Mouse (Mus musculus): ENCODE results near the gene Rpl27a.

- TF ChIP-seq CTCF (IDR thresholded peaks at IDR 0.05 in 2 of 3, conservative IDR thresholded peaks at IDR 0.05 in 1 of 3; ENCODE audit: control insufficient read depth in 1 of 3, insufficient read depth in 1 of 3, low read depth in 2 of 3, low read length in 3 of 3, poor library complexity in 1 of 3, severe bottlenecking in 1 of 3), result no peak
- no peak for TF ChIP-seq MYC (IDR thresholded peaks at IDR 0.05; ENCODE audit: low read depth, low read length)
- no peak for TF ChIP-seq POLR2A (IDR thresholded peaks at IDR 0.05; ENCODE audit: control insufficient read depth in 1 of 2, insufficient read depth in 1 of 2, low read depth in 1 of 2, low read length in 2 of 2, poor library complexity in 1 of 2)
- TF ChIP-seq TBP (IDR thresholded peaks at IDR 0.05; ENCODE audit: low read depth, low read length), result no peak
- no peak for TF ChIP-seq MAX (IDR thresholded peaks at IDR 0.05; ENCODE audit: low read length)
- TF ChIP-seq TAL1 (IDR thresholded peaks at IDR 0.05; ENCODE audit: low read length), result no peak
- no peak for TF ChIP-seq BHLHE40 (IDR thresholded peaks at IDR 0.05; ENCODE audit: borderline replicate concordance, low read depth, low read length)
- no peak for TF ChIP-seq USF1 (IDR thresholded peaks at IDR 0.05; ENCODE audit: low read depth, low read length)
- TF ChIP-seq SIN3A (IDR thresholded peaks at IDR 0.05; ENCODE audit: low read length), result no peak
- TF ChIP-seq ZNF384 (IDR thresholded peaks at IDR 0.05; ENCODE audit: low read depth, low read length), result no peak
- no peak for TF ChIP-seq MAFK (IDR thresholded peaks at IDR 0.05; ENCODE audit: borderline replicate concordance, low read depth, low read length)
- no peak for TF ChIP-seq USF2 (IDR thresholded peaks at IDR 0.05; ENCODE audit: borderline replicate concordance in 1 of 2, insufficient read depth in 1 of 2, low read depth in 1 of 2, low read length in 2 of 2)
- no peak for TF ChIP-seq E2F4 (IDR thresholded peaks at IDR 0.05; ENCODE audit: borderline replicate concordance, low read depth, low read length)
These were observed 5.4 kb downstream of the Rpl27a start for GRCm38 (mm10) chr7:109524442-109524744.

All from MEL (cell line).